Mouse (Mus musculus) C2C12 (cell line): Measurements from ENCODE around the gene Gsg1l.

Experiments
- CEBPB ChIP-seq: IDR thresholded peaks from one replicate; pipeline ENCODE4 v1.6.1; 2011; ENCODE audit warnings: low read depth, mild to moderate bottlenecking, control low read depth, moderate library complexity
- CTCF ChIP-seq: IDR thresholded peaks from one replicate; pipeline ENCODE4 v1.5.1; 2011; ENCODE audit not compliant: control insufficient read depth, insufficient read depth, insufficient read length
- MAX ChIP-seq: IDR thresholded peaks from one replicate; pipeline ENCODE4 v1.6.1; 2011; ENCODE audit warnings: mild to moderate bottlenecking, control low read depth
- USF1 ChIP-seq: IDR thresholded peaks from one replicate; pipeline ENCODE4 v1.6.1; 2011; ENCODE audit warnings: low read depth, mild to moderate bottlenecking, control low read depth, moderate library complexity

GRCm38 (mm10) chr7:126111230-126111629, 29.0 kb upstream of the Gsg1l start:
- TF ChIP-seq CTCF, result no peak
- TF ChIP-seq MAX, result no peak
- no peak for TF ChIP-seq CEBPB
- no peak for TF ChIP-seq USF1
